Mouse (Mus musculus) E14TG2a.4 (cell line): ENCODE measurements around the gene Nol8.

ENCODE experiments used
- H3K27me3 ChIP-seq: 2 replicates; pipeline ENCODE4 v1.6.1; 2014; ENCODE audit warnings: low read length, control low read depth; ENCODE audit not compliant: insufficient read depth
- H3K36me3 ChIP-seq: 2 replicates; pipeline ENCODE4 v1.6.1; 2014; ENCODE audit warnings: low read length, control low read depth; ENCODE audit not compliant: insufficient read depth
- H3K4me1 ChIP-seq: replicated peaks from 2 replicates; pipeline ENCODE4 v1.6.1; 2014; ENCODE audit warnings: low read depth, low read length, control low read depth
- H3K4me3 ChIP-seq: replicated peaks from 2 replicates; pipeline ENCODE4 v1.5.1; 2014; ENCODE audit warnings: mild to moderate bottlenecking, low read length
- H3K9me3 ChIP-seq: 2 replicates; pipeline ENCODE4 v1.6.1; 2014; ENCODE audit warnings: low read length, control low read depth
- CTCF ChIP-seq: conservative IDR thresholded peaks from 2 replicates; pipeline ENCODE4 v1.5.1; 2014; ENCODE audit warnings: low read length
- NANOG ChIP-seq: IDR thresholded peaks from 2 replicates; pipeline ENCODE4 v1.6.1; 2014; ENCODE audit warnings: borderline replicate concordance, low read length, mixed read lengths
- POU5F1 ChIP-seq: IDR thresholded peaks from 2 replicates; pipeline ENCODE4 v1.6.1; 2014; ENCODE audit warnings: low read length, borderline replicate concordance

Gene Nol8

DNA sequence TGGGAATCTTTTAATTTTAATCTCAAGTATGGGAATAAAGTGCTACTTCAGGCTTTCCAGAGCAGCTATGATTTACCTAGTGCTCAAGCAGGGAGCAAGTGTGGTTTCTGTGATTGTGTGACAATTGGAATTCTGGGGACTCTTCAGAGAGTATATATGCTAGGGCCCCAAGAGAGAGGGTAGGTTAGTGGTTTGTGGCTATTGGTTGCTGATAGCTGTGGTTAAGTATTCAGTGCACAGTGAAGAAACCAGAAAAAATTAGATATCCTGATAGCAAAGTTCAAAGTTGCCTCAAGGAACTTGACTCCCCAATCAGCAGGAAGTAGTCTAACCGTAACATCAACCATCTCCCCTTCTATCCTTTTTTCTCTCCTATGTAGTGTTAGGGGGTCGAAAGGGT is 24.9 kb downstream of the Nol8 start:
- Histone ChIP-seq H3K36me3 (peaks cover 69% of the 10 kb centered on the region), H3K4me1 (peaks cover 8% of the 10 kb centered on the region), H3K27me3 (no peaks in the 10 kb centered on the region), H3K4me3 (no peak overlapping the region), H3K9me3 (no peaks in the 10 kb centered on the region)
- TF ChIP-seq CTCF (no peak), NANOG (no peak), POU5F1 (no peak)

DNA sequence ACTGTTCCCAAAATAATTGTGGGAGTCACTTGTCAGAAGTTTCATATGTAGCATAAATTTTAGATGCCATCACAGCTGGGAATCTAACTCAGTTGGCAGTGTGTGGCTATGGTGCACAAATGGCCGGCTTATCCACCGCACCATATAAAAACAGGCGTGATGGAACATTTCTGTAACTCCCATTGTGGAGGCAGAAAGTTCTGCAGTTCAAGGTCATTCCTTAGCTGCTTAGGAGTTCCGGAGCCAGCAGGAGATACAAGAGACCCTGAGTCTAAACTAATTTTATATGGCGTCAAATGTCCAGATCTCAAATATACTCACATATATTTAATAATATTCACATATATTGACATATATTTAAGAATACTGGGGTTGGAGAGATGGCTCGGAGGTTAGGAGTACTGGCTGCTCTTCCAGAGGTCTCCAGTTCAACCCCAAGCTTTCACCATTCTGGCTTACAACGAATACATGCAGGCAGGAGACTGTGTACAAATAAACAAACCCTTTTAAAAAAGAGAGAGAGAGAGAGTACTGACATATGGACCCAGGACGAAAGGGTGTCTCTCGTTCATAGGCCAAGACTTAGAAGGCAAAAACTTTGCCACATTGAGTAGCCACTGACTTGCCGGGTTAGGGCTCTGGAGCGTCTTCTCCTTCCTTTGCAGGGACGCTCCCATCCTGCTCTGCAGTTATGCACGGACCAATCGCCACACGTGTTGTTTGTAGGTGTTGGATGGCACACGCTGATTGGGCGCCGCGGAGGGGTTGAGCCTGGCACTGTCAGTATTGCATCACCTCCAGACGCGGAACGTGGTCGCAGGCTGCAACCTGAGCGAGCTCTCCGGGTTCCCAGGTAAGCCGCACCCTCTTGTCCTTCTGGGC is 28.7 kb downstream of the Nol8 start, which contains the start of gene Iars:
Iars (plus strand) TSS at position 750 of the 882 bp plus-strand sequence.
- H3K9me3 ChIP-seq = no peaks in the 10 kb centered on the region
- peaks cover 45% of the 10 kb centered on the region for H3K4me1 ChIP-seq
- TF ChIP-seq POU5F1 = no peak
- no peak for TF ChIP-seq NANOG
- TF ChIP-seq CTCF = no peak
- peak within 1 kb of the TSS; percentile 97 for H3K4me3 ChIP-seq
- H3K36me3 ChIP-seq = peaks cover 51% of the 10 kb centered on the region
- no peaks in the 10 kb centered on the region for H3K27me3 ChIP-seq

DNA sequence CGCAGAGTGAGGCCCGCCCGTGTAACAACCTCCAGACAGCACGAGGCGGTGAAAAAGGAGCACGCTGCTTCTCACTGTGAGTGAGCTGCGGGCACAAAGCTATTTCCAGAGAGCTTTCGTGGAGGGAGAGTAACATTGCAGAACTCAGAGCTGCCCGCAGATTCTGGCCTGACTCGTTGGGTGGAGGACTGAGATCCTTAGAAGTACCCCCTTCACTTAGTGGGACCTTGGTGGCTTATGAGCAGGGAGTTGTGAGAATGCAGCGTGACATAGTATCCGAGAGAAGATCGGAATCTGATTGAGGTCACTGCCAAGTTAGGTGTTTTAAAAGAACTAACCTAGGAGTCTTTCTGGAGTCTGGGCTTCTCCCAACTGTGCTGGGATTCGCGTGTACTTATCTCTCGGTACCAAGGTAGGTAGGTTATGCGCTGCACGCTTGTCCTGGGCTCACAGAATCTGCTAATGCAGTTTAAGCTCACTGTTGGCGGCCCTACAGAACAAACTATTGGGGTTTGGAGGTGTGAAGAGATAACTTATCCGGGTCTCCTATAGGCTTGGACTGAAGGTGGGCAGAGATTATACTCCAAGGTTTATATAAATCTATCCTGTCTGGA is 29.5 kb downstream of the Nol8 start:
- H3K36me3 ChIP-seq = peaks cover 51% of the 10 kb centered on the region
- no peaks in the 10 kb centered on the region for H3K9me3 ChIP-seq
- peaks cover 46% of the 10 kb centered on the region for H3K4me1 ChIP-seq
- TF ChIP-seq CTCF (no peak), POU5F1 (no peak), NANOG (no peak)
- H3K27me3 ChIP-seq = no peaks in the 10 kb centered on the region
- peak overlapping the region; percentile 97 for H3K4me3 ChIP-seq

DNA sequence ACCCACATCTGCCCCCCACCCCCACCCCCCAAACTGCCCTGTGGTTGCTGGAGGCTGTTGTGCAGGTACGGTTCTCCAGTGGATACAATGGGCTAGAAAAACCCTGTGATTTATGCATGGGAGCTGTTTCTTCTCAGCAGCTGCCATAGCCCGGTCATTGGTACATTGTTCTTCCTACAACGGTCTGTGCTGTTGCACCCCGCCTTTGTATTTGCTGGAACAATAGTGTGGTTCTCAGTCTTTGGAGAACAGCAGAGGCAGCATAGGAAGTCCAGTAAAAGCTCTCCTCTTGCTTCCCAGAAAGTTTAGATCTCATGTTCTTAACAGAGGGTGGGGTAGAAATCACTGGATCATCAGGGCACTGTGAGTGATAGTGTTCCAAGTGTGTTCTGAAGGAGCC is 31.4 kb downstream of the Nol8 start:
- Histone ChIP-seq H3K9me3 (no peaks in the 10 kb centered on the region), H3K4me3 (peak overlapping the region; percentile 97), H3K4me1 (peaks cover 46% of the 10 kb centered on the region), H3K36me3 (peaks cover 53% of the 10 kb centered on the region), H3K27me3 (no peaks in the 10 kb centered on the region)
- TF ChIP-seq CTCF = no peak
- no peak for TF ChIP-seq NANOG
- no peak for TF ChIP-seq POU5F1

DNA sequence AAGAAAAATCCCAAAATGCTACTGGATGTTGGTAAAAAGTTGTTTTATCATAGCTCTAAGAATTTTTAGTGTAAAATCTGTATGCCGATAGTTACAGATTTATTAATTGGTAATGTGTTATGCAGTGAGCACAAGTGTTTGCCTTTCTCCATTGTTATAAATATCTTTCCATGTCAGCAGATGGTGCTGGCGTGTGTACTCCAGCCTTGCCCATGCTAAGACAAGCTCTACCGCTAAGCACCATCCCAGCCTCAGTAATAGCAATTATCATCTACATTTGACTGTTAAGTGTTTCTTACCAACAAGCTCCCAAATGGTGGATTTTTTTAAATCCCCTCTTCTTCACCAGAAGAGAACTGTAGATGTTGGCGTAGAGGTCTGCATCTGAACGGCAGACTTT is 38.2 kb downstream of the Nol8 start:
- Histone ChIP-seq H3K36me3 (peaks cover 77% of the 10 kb centered on the region), H3K4me1 (peaks cover 5% of the 10 kb centered on the region; the same call in 1 of the 2 replicates), H3K4me3 (no peak overlapping the region), H3K9me3 (no peaks in the 10 kb centered on the region), H3K27me3 (no peaks in the 10 kb centered on the region)
- TF ChIP-seq POU5F1 (no peak), CTCF (no peak), NANOG (no peak)

DNA sequence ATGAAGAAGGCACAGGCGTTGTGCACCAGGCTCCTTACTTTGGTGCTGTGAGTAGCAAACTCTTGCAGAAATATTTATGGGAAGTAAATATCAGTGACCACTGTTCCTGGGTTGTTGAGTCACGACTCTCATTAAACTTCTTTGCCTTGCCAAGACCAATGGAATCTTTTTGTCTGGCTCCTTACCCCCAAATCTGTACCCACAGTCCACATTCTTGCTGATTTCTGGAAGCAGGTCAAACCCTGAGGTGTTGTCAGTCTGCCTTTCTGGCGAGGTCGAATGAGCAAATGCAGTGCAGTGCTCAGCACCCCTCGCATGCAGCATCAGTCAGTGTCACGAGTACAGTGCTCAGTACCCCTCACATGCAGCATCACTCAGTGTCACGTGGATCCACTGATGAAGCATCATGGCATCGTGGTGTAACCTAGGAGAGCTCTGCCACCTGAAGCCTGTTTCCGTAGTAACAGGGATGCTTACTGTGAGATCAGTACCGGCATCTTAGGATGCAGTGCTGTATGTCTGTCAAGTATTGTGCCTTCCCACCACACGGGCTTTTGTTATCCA is 50.4 kb downstream of the Nol8 start:
- no peak for TF ChIP-seq POU5F1
- TF ChIP-seq NANOG = no peak
- no peak for TF ChIP-seq CTCF
- H3K27me3 ChIP-seq = no peaks in the 10 kb centered on the region
- no peaks in the 10 kb centered on the region for H3K9me3 ChIP-seq
- no peak overlapping the region for H3K4me3 ChIP-seq
- peaks cover 42% of the 10 kb centered on the region for H3K4me1 ChIP-seq
- H3K36me3 ChIP-seq = peaks cover 84% of the 10 kb centered on the region

DNA sequence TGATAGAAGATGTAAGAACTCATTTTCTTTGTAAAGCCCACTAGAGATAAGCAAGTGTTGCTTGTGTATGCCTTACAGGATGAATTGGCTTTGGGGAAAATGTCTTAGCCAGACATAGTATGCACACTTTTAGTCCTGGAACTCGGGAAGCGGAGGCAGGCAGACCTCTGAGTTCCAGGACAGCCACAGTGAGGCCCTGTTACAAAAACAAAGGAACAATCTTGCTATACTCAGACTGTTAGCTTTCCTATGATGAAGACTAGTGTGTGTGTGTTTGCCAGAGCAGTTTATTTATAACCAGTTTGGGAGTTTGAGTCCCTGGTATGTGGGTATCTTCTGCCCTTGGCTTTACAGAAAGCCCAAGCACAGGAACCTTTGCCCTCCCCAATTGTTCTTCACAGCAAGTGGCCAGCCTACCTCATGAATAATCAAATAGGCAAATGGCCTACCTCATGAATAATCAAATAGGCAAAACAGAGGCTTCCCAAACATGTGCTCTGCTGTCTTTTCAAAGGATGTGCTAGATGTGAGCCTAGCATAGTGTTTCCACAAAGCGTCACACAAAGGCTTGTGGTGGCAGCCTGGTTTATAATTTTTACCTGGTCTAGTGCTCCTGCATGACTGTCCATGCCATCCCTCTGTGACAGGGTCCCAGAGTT is 53.3 kb downstream of the Nol8 start:
- Histone ChIP-seq H3K4me1 (peaks cover 42% of the 10 kb centered on the region), H3K4me3 (no peak overlapping the region), H3K27me3 (no peaks in the 10 kb centered on the region), H3K36me3 (peaks cover 100% of the 10 kb centered on the region), H3K9me3 (no peaks in the 10 kb centered on the region)
- TF ChIP-seq CTCF (no peak), POU5F1 (peak; percentile 43; the same call in 1 of the 2 replicates), NANOG (no peak)

DNA sequence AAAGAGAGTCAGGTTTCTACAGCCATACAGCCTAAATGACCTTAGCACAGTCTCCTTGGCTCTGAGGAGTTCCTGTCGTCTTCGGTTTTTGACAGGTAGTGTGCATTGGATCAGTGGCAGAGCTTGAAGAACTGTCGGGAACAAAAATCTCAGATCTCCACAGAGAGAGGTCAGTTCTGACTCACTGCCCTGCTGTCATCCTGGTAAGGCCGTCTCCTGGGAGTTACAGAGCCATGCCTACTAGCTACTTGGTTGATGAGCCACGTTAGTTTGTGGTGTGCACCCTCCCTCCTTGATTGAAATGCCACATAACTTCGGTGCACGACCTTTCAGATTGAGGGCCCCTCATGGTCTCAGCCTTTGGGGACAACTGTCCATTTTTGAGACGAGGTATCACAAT is 55.4 kb downstream of the Nol8 start:
- Histone ChIP-seq H3K36me3 (peaks cover 99% of the 10 kb centered on the region), H3K4me1 (peaks cover 34% of the 10 kb centered on the region), H3K27me3 (no peaks in the 10 kb centered on the region), H3K9me3 (no peaks in the 10 kb centered on the region), H3K4me3 (no peak overlapping the region)
- no peak for TF ChIP-seq NANOG
- no peak for TF ChIP-seq POU5F1
- TF ChIP-seq CTCF = no peak
